Mouse (Mus musculus): Measurements from ENCODE around the gene Rtp1. TPM values are rescaled to one million over a fixed set of nuclear protein-coding genes. Genes with fewer than 3 reads are reported as not detected.

The Rtp1 gene
- polyA plus RNA-seq (2012; rRNA removed), result 0.03 and 0.11 TPM in 2 replicates

DNA sequence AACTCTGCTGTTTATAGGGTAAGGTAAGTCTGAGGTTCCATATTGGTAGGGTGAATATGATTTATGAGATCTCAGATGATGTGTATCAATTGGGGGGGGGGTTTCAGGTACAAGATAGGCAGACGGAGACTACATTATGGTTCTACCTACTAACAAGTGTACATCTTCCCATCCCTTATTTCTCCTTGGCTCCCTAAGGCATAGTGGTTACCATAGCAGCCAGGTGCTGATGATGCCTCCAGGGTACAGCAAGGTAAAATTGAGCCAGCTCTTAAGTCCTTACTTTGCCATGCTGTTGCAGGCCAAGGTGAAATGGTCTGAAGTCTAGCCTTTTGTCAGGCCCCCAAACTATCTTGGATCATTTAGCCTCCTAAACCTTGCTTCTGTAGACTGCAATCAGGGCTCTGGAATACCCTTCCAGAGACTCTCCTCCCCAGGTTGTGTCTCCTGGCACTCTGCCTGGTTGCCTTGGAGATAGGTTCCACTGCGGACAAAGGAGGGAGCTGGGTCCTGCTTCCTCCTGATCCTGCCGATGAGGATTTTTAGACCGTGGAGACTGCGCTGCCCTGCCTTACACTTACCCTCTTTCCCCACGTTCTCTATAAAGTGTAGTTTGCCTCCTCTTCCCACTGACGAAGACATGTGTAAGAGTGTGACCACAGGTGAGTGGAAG, at the start of gene Rtp1:
Gene Rtp1, plus strand, starts transcription at position 487 of the 673 bp plus-strand sequence.

Other genes with a start within 250 kb of the Rtp1 start
- gene St6gal1, start 204.4 kb upstream of the Rtp1 start, polyA plus RNA-seq (2012; rRNA removed), result 1.4 and 3.0 TPM in 2 replicates
- gene Rtp4, start 91.2 kb downstream of the Rtp1 start, polyA plus RNA-seq (2012; rRNA removed), result 2.7 and 3.4 TPM in 2 replicates
- 0.58 and 0.66 TPM in 2 replicates for gene Masp1, start 91.7 kb downstream of the Rtp1 start, polyA plus RNA-seq (2012; rRNA removed)

Measured in stomach, adult 2 months (tissue).